Mouse (Mus musculus): Measurements from ENCODE around the gene P2rx3. TPM values are rescaled to one million over a fixed set of nuclear protein-coding genes. Genes with fewer than 3 reads are reported as not detected.

Gene P2rx3
- polyA plus RNA-seq (2015; fragmentation: Nextera tagmentation; extraction: Ambion mirVana), result 0.32 and 0.45 TPM in 2 replicates

DNA sequence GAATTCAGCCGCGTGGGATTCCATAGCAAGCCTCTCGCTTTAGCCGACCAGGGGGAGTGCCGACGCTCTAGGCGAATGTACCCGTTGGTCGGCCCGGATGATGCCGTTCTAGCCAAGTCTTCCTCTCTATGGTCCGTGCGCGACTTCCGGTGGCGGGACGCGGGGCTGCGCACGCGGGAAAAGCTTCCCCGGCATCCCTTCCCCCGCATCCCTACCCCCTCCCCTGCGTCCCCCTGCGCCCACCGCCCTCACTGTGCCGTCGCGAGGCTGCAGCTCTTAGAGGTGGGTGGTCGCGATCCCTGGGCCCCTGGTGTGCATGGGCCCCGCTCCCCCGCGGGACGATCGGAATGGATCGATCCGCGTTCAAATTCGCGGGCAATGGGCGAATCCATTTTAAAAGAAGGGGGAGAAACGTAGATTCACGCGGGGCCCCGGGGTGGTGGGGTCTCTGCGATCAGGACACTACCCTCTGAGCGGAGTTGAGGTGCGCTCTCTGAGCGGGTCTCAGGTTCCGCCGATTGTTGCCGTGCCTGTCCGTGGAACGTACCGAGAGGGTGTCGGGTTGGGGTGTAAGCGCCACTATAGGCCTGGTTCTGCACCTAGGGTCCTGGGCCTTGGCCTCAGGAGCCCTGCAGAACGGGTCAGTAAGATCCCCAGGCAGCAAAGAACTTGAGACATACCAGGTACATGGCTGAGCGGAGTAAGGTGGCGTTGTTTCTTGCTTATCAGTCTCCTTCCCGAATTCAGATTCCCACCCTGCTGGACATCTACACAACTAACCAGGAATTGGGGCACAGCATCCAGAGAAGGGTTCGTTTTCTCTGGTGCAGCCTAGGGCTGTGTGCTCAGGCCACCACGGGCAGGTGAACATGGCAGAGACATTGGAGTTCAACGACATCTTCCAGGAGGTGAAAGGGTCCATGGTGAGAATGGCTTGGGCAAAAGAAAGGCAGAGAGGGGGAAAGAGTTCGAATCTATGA is at the start of gene P2rx3, which contains the start of gene Ssrp1:
Gene P2rx3 (minus strand): TSS at position 416 of the 980 bp plus-strand sequence.
Gene Ssrp1 (plus strand): TSS at position 188 of the 980 bp plus-strand sequence.

DNA sequence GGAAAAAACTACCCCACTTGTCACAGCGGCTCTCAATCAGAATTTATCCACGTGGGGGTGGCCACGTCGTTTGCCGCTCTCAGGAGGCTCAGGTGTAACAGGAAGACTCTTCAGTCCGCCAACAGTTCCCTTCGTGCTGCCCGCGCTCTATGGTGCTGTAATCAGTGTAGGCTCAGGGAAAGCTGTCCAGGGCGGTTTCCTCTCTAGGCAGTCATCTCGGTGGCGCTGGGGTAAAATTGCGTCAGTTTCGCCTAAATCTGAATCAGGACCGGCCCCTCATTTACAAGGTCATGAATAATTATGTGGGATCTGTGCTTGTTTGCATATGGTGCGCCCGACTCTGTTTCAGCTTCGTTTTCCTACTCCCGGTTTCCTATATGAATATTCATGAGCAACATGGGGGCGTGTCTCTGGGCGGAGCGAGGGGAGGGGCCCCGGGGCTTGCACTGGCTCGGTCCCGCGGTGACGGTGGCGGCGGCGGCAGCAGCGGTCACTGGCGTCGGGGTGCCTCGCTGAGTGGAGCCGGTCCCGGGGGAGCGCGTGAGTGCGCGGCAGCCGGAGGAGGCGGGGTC is 10.4 kb upstream of the P2rx3 start, which contains the start of gene Tnks1bp1:
Gene Tnks1bp1 (plus strand): TSS at position 427 of the 572 bp plus-strand sequence.

DNA sequence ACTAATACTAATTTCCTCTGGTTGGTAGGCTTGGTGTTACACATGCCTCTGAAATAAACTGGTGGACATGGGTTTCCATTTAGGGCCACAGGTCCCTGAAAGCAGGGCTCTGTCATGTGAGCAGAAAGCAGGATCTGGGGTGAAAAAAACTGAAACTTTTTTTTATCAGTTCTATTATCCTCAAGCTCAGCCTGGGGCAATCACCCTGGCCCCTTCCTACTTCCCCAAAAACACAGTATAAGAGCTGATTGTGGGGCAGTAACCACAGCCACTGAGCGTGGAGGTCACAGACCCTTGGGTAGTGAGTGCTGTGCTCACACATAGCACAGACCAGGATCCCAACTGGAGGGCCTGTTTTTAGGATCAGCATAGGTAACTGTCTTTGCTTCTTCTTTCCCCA is 49.3 kb downstream of the P2rx3 start, which contains the start of gene Prg3:
Gene Prg3 (plus strand): TSS at position 286 of the 400 bp plus-strand sequence.

DNA sequence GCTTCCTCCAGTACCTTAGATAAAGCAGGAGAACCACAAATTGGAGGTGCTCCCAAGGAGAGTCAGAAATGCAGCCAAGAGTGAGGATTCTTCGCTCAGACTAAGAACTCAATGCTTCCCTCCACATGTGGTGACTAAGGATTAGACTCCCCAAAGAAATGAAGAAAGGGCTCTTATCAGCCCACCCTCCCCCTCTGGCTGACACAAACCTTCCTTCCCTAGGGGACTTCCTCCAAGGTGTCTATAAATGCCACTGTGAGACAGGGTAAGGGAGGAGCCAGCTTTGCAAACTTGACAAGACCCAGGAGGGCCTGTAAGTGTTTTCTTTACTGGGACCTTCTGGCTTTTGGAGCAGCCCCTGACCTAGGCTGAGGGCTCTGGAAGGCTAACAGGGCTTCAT is 57.1 kb downstream of the P2rx3 start, which contains the start of gene Prg2:
Gene Prg2 (plus strand): TSS at position 274 of the 400 bp plus-strand sequence.

Other genes starting within 250 kb of the P2rx3 start
- 407 and 411 TPM in 2 replicates for gene Ube2l6, start 238.6 kb downstream of the P2rx3 start, polyA plus RNA-seq (2015; fragmentation: Nextera tagmentation; extraction: Ambion mirVana)
- 0.11 and 0.15 TPM in 2 replicates for gene Smtnl1, start 214.8 kb downstream of the P2rx3 start, polyA plus RNA-seq (2015; fragmentation: Nextera tagmentation; extraction: Ambion mirVana)
- gene Timm10, start 210.5 kb downstream of the P2rx3 start, polyA plus RNA-seq (2015; fragmentation: Nextera tagmentation; extraction: Ambion mirVana), result 48.2 and 52.4 TPM in 2 replicates
- gene Slc43a1, start 198.6 kb downstream of the P2rx3 start, polyA plus RNA-seq (2015; fragmentation: Nextera tagmentation; extraction: Ambion mirVana), result 117 and 135 TPM in 2 replicates
- 0.16 and 0.49 TPM in 2 replicates for gene Rtn4rl2, start 150.8 kb downstream of the P2rx3 start, polyA plus RNA-seq (2015; fragmentation: Nextera tagmentation; extraction: Ambion mirVana)
- 107 and 119 TPM in 2 replicates for gene Slc43a3, start 100.9 kb downstream of the P2rx3 start, polyA plus RNA-seq (2015; fragmentation: Nextera tagmentation; extraction: Ambion mirVana)
- gene Prg2, start 57.0 kb downstream of the P2rx3 start, polyA plus RNA-seq (2015; fragmentation: Nextera tagmentation; extraction: Ambion mirVana), result 9.3 and 11.5 TPM in 2 replicates
- gene Prg3, start 49.2 kb downstream of the P2rx3 start, polyA plus RNA-seq (2015; fragmentation: Nextera tagmentation; extraction: Ambion mirVana), result 1.6 and 3.1 TPM in 2 replicates
- gene Ssrp1, start 228 bp downstream of the P2rx3 start, polyA plus RNA-seq (2015; fragmentation: Nextera tagmentation; extraction: Ambion mirVana), result 167 and 180 TPM in 2 replicates
- gene Tnks1bp1, start 10.6 kb upstream of the P2rx3 start, polyA plus RNA-seq (2015; fragmentation: Nextera tagmentation; extraction: Ambion mirVana), result 6.3 and 8.5 TPM in 2 replicates
- 28.2 and 35.2 TPM in 2 replicates for gene Aplnr, start 98.8 kb upstream of the P2rx3 start, polyA plus RNA-seq (2015; fragmentation: Nextera tagmentation; extraction: Ambion mirVana)
- gene Lrrc55, start 159.7 kb upstream of the P2rx3 start, polyA plus RNA-seq (2015; fragmentation: Nextera tagmentation; extraction: Ambion mirVana), result 0.08 and 0.12 TPM in 2 replicates